Mouse (Mus musculus) monocyte, adult 5-6 weeks (primary cell): ENCODE measurements around the gene Gm16181. TPM values are rescaled to one million over a fixed set of nuclear protein-coding genes. Genes with fewer than 3 reads are reported as not detected.

Source experiments
- ATAC-seq: fragments of 153-309, 156-312 bp; replicated peaks from 2 replicates; pipeline ENCODE4 v1.8.0; 2017; ENCODE audit warnings: mild to moderate bottlenecking; ENCODE audit not compliant: low TSS enrichment, insufficient number of reproducible peaks, severe bottlenecking, poor library complexity, low FRiP score
- total RNA-seq: library from RNA; stranded (forward); fragments of 200-1000, 200-491, 200-594 nt; gene quantifications from 3 replicates; pipeline ENCODE4 v1.2.3, GENCODE M21; 2017

The Gm16181 gene
- total RNA-seq, 1 experiment from 2014 or later: 2.9 TPM

DNA sequence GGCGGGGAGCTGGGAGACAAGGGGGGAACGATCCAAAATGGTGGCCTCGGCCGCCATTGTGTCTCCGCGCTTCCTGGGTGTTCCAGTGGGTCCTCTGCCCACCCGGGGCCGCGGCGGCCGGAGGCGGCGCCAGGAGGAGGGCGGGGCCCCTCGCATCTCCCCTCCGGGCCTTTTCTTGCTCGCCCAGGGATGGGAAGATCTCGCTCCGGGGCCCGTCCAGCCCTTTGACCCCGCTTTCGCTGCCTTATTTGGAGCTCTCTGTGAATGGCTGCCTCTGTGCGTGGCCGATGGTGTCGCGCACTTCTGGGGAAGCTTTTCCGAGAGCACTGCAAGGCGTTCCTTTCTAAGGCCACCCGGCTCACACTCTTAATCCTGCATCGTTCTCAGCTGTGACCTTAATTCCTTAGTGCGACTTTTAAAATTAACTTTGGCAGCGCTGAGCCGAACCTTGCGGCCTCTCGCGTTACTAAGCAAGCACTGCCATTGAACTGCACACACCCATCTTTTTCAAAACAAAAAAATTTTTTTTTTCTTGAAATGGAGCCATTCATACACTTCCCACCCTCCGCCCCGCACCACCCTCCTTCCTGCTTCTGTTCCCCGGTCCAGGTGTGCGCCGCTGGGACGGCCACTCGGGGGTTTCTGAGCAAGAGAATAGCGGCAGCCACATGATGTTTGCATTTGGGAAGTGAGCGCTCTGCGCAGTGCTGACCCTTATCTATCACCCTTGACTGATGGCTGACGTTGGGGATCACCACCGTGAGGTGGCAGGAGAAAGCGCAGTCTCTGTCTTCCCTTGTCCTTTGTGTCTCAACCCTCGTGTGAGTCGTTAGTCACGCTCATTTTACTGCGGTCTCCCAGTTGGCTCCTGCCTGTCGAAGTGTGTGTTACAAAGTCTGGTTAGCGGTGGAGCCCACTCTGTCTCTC lies 21.6 kb downstream of the Gm16181 start:
- peak; percentile 36 for ATAC-seq

DNA sequence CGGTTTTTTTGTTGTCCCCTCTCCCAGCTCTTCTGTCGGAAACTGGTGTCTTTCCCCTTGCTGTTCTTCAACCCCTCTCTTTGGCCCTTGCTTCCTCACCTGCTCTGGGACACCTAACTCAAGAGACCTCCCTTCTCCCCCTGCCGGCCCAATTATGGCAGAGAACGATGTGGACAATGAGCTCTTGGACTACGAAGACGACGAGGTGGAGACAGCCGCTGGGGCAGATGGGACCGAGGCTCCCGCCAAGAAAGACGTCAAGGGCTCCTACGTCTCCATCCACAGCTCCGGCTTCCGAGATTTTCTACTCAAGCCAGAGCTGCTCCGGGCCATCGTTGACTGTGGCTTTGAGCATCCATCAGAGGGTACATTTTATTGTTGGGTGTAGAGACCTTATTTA lies 22.5 kb downstream of the Gm16181 start:
- no peak for ATAC-seq

DNA sequence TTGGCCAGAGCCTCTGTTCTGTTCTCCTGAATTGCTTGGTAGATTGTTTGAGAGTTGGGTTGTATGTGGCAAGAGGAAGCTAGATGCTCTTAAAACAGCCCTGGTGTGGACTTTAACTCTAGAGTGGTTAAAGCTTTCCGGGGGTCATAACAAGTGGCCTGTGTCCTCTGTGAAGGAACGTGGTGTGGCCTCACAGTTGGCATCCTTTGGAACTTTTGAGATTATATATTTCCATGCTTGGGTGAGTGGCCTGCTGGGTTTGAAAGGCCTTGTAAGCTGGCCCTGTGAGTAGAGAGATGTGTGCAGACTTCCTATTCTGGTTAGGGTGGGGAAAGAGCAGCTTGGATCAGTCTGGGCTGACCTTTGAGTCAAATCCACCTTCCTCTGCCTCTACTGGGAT lies 24.4 kb downstream of the Gm16181 start:
- ATAC-seq: no peak

DNA sequence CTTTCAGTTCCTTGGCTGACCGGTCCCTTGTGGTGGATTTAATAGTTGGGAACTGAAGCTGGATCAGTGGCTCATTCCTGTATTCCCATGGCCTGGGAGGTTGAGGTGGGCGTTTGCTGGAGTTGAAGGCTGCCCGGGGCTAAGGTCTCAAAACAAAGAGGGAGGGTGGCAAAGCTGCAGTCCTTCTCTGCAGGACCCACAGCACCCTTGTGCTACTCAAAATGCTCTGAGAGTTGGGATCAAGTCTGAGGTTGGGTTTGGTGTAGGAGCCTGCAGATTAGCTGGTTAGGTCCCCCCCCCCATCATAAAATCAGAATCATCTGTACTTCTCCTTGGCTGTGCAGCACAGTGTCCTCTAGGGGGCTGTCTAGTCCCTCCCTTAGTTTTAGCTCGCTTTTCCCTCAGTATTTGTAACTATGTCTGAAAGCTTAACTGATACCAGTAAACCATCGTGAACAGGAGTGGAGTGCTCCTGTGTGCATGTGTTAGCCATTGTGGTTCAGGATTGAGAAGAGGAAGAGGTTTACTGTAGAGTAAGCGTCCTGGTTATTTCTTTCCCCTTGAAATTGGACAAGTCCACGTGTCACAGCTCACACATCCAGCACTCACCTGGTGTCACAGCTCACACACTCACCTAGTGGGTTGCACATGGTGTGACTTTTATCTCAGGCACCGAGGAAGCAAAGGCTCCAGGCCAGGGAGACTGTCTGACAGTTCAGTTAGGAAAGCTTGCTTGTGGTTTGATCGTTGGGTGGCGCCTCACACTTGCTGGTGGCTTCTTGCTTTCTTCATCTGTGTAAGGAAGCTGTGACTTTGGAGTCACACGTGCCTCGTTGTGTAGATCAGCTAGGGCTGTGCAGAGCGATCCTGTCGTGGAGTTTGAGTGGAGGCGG lies 25.3 kb downstream of the Gm16181 start:
- no peak for ATAC-seq

DNA sequence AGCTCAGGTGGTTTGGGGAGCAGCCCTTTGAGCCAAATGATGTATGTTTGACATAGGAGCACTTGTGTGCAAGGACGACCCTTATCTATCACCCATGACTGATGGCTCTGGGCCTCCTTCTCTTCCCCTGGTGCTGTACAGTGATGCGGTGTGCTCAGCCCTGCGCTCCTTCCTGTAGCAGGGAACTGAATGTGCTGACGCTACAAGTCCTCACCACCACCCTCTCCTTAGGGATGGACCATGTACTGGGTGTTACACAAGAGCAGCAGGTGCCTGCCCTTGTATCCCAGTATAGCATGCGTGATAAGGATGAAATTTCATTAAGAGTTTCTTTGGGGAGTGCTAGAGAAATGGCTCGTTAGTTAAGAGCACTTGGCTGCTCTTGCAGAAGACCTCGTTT lies 26.5 kb downstream of the Gm16181 start:
- no peak for ATAC-seq

DNA sequence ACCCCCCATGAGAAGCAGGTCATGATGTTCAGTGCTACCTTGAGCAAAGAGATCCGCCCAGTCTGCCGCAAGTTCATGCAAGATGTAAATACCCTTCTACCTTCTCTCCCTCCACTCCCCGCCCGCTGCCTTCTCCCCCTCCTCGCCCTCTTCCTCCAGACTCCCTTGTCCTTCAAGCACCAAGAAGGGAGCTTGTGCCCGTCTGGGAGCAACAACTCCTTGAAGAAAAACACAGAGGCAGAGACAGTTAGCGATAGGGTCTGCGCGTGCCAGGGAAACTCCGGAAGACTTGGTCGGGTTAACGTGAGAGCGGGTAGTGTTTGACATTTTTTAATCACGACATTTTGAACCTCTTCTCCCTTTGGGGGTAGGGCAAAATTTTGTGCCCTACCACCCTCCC lies 28.4 kb downstream of the Gm16181 start:
- no peak for ATAC-seq

DNA sequence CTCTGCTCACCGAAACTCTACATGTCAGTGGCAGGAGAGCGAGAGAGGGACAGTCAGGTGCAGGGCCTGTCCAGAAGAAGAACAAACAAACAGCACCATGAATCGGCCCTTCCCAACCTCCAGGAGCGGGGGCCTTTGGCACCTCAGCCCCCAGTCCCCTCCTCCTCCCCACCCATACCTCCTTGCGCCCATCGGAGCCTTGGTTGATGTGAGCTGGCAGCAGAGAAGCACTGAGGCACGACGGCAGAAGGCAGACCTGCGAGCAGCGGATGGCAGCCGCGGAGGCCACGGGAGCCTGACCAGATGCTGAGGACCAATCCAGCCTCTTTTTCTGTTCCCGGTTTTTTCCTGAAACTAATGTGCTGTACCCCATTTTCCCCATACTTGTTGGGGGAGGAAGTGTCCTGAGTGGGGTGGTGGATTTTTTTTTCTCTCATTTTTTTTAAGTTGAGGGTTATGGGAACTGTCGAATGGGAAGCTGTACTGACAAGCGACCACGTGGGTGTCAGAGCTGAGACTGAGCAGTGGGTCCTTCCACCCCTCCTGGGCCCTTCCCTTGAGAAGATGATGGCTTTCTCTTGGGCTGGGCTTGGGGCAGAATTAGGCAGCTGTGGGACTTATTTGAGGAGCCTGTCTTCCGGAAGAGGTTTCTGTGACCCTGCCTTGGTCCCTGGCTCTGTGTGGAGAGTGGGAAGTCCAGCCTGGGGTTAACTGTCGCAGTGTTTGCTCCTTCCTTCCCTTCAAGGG lies 29.0 kb downstream of the Gm16181 start:
- ATAC-seq: no peak

DNA sequence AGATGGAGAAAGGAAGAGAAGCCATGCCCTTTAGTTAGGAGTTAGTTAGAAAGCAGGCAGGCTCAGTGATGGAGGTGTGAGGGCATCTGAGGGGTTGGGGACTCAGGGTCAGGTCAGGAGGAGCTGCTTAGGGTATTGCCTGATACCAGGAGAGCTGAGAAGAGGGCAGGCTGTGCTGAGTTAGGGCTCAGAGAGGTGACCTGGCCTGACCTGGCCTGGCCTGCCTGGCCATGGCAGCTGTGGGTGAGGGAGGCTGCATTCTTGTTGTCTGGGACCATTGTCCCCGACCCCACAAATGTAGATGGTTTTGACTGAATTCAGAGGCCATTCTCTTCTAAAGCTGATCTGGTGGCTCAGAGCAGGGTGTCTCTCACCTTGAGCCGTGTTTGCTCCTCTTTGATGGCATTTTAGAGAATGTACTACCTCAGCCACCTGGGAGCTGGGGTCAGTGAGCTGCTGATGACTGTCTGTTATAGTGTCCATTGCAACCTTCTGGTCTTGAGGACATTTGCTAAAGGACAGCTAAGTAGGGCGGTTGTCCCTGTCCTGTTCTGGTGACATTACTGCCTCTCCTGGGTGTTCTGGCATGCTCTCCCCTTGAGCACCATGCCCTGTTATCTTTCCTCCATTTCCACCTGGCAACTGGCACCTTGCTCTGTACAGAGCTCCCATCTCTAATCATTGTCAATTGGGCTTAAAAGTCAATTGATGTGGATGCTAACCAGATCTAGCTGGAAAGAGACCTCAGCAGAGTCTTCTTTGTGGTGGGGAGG lies 29.9 kb downstream of the Gm16181 start:
- ATAC-seq: no peak

DNA sequence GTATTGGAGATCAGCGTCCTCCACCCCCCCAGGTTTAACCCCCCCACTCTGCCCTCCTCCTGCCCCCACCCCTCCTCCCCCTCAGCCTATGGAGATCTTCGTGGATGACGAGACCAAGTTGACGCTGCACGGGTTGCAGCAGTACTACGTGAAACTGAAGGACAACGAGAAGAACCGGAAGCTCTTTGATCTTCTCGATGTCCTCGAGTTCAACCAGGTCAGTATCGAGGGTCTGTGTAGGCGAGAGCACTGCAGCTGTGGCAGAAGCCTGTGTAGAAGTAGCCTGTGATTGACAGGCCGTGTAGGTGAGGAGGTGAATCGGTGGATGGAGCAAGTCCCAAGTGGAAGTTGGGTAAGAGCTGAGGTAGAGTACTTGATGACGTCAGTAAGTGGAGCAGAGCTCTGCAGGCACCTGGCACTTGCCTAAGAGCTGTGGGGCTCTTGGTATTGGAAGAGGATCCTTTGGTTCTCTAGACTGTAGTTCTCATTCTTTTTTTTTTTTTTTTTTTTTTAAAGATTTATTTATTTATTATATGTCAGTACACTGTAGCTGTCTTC lies 30.6 kb downstream of the Gm16181 start:
- no peak for ATAC-seq

DNA sequence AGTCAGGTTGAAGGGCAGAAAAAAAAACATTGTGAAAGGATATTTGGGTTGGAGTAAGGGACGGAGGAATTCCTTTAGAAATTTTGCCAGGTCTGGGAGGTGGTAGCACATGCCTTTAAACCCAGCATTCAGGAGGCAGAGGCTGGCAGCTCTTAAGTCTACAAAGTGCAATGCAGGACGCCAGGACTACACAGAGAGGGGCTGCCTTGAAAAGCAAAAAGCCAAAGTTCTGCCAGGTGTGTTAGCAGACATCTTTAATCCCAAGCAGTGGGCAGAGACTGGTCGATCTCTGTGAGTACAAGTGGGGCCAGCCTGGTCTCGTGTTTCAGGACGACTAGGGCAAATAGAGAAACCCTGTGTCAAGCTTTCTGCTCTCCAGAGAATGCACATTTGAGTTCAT lies 31.3 kb downstream of the Gm16181 start:
- no peak for ATAC-seq

DNA sequence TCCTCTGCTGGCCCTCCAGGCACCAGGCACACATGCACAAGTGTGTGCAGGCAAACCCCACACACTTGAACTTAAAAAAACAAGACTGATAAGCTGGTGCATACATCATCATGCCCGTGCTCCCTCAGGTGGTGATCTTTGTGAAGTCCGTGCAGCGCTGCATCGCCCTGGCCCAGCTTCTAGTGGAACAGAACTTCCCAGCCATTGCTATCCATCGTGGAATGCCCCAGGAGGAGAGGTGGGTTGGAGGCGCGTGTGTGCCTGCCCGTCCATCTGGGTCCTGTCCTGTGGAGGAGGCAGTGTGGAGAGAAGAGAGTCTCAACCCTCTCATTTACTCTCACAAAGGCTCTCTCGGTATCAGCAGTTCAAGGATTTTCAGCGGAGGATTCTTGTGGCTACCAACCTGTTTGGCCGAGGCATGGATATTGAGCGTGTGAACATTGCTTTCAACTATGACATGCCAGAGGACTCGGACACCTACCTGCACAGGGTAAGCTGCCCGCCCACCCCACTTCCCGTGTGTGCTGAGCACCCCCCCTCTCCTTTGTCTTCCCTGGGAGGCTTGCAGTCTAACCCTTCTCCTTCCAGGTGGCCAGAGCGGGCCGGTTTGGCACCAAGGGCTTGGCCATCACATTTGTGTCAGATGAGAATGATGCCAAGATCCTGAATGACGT lies 32.1 kb downstream of the Gm16181 start:
- ATAC-seq: no peak

DNA sequence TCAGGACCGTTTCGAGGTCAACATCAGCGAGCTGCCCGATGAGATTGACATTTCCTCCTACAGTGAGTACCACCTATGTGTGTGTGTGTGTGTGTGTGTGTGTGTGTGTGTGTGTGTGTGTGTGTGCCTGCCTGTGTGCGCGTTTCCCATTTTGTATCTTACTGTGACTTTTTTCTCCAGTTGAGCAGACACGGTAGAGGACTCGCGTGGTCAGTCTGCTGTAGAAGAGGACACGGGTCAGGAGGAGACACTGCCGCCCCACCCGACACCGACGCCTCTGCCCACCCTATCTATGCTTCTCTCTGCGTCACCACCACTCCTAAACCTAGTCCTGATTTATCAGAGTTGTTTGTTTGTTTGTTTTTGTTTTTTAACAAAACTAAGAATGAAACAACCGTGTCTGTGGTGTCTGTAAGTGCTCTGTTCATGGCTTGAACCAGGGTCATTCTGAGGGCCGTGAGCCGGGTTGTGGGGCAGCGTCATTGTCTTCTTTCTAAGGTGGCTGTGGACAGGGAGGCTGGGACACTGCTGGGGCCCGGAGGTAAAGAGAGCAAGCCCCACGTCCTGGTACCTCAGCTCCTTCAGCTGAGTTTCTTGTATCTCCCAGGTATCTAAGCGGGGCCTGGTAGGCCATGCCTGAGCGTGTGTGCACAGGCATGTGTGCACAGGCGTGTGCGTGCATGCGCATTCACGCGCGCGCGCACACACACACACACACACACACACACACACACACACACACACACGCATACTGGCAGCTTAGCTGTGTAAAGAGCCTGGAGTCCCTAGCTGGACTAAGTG lies 32.9 kb downstream of the Gm16181 start:
- ATAC-seq: no peak

DNA sequence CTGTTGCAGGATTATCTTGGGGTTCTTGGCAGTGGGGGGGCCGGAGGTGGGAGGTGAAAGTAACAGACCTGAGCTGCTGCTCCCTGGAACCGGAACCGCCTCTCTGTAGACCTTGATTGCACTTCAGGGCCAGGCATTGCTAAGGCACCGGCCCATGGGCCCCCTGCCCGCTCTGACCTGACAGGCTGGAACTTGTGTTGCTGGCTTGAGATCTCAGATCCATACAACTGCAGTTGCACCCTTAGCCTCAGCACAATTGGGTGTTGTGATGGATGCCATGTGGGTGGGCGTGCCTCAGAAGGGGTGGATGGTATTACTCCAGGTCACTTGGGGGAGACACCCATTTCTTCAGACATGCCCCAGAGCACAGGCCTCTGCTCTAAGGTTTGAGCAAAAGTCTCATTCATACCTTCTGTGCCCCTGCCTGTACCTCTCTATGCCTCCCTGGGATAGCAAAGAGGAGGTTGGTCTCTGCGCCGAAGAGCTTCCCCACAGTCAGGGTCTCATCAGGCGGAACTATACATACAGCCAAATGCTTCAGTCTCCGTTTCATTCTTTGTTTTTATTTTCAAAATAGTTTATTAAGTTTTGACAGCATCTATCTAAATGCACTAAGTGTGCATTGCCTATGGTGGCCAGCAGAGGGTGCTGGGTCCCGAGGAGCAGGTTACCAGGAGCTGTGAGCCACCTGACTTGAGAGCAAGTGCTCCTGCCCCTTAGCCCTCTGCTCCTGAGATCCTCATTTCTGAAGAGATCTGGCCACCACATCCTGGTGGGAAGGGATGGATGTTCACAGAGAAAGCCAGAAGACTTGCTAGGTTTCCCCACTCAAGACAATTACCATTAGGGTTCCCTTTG lies 33.8 kb downstream of the Gm16181 start:
- peak; percentile 45; the same call in 1 of the 2 replicates for ATAC-seq

DNA sequence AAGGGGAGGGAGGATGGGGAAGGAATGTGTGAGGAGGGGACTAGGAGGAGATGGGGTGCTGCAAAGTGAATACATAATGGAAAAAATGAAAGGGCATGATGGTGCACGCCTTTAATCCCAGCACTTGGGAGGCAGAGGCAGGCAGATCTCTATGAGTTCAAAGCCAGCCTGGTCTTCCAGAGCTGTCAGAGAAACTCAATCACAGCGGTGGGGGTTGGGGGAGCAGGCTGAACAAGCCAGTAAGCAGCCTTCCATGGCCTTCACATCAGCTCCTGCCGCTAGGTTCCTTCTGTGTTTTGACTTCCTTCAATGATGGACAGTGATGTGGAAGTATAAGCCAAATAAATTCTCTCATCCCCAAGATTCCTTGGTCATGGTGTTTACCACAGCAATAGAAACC lies 34.7 kb downstream of the Gm16181 start:
- ATAC-seq: no peak

DNA sequence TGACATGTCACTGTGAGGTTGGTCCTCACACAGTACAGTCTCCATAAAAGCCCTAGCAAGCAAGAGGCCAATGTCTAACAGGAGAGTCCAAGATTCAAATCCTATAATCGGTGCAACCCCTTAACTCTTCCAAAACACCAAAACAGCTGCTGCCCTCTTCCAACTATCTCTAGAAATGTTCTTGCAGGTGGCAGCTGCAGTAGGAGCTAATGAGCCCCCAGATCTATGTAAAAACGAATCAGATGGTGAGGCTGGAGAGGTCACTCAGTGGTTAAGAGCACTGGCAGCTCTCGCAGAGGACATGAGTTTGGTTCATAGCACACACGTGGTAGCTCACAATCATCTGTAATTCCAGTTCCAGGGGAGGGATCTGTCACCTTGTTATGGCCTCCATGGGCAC lies 35.1 kb downstream of the Gm16181 start:
- ATAC-seq: no peak

DNA sequence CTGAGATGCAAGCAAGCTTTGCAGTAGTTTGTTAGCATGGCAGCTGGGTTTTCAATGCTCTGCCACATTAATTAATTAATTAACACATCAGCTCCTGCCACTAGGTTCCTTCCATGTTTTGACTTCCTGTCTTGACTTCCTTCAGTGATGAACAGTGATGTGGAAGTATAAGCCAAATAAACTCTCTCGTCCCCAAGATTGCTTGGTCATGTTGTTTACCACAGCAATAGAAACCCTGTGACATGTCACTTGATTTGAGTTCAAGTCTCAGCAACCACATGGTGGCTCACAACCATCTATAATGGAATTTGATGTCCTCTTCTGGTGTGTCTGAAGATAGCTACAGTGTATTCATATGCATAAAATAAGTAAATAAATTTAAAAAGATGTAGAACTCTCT lies 36.7 kb downstream of the Gm16181 start:
- no peak for ATAC-seq
